Mouse (Mus musculus) forebrain, embryonic 11.5 days (tissue): ENCODE data around the gene Plekhg4. TPM values are rescaled to one million over a fixed set of nuclear protein-coding genes. Genes with fewer than 3 reads are reported as not detected.

Source experiments
- ATAC-seq: fragments of 200-750 bp; cut with Nextera tagmentation; replicated peaks from 2 replicates; pipeline ENCODE4 v1.8.0; 2017; ENCODE audit warnings: moderate TSS enrichment; ENCODE audit not compliant: low FRiP score
- DNase-seq: peaks from one replicate; pipeline ENCODE4 v3.0.0-alpha.2; 2017; ENCODE audit warnings: low spot score
- H3K27ac ChIP-seq: fragments of 300-500 bp; sonication (generic); 2 replicates; pipeline ENCODE4 v1.5.1; 2014; ENCODE audit warnings: low read depth, low read length
- H3K27me3 ChIP-seq: fragments of 300-500 bp; sonication (generic); 2 replicates; pipeline ENCODE4 v1.6.1; 2014; ENCODE audit warnings: mild to moderate bottlenecking, low read length, mixed read lengths; ENCODE audit not compliant: control insufficient read depth, insufficient read depth
- H3K36me3 ChIP-seq: fragments of 300-500 bp; sonication (generic); 2 replicates; pipeline ENCODE4 v1.6.1; 2014; ENCODE audit warnings: mild to moderate bottlenecking, low read length, moderate library complexity, mixed read lengths; ENCODE audit not compliant: control insufficient read depth, insufficient read depth
- H3K4me1 ChIP-seq: fragments of 300-500 bp; sonication (generic); replicated peaks from 2 replicates; pipeline ENCODE4 v1.6.1; 2014; ENCODE audit warnings: low read length, mixed read lengths; ENCODE audit not compliant: control insufficient read depth, insufficient read depth
- H3K4me2 ChIP-seq: fragments of 300-500 bp; sonication (generic); 2 replicates; pipeline ENCODE4 v1.6.1; 2014; ENCODE audit warnings: low read depth, mild to moderate bottlenecking, low read length, moderate library complexity, mixed read lengths; ENCODE audit not compliant: severe bottlenecking
- H3K4me3 ChIP-seq: fragments of 300-500 bp; sonication (generic); 2 replicates; pipeline ENCODE4 v1.5.1; 2014; ENCODE audit warnings: low read depth, low read length
- H3K9ac ChIP-seq: fragments of 300-500 bp; sonication (generic); 2 replicates; pipeline ENCODE4 v1.6.1; 2014; ENCODE audit warnings: low read length
- H3K9me3 ChIP-seq: fragments of 300-500 bp; sonication (generic); 2 replicates; pipeline ENCODE4 v1.6.1; 2016; ENCODE audit warnings: low read length, mixed read lengths; ENCODE audit not compliant: control insufficient read depth
- WGBS: fragments of 180-500 bp; shearing (Covaris S2); extraction: QIAGEN DNeasy Blood & Tissue Kit; methylation state at CpG from one replicate; pipeline ENCODE4 v1.1.7; 2014; 5-methylcytosine and 5-hydroxymethylcytosine counted together
- polyA plus RNA-seq: library from polyadenylated mRNA; unstranded; fragments of >200 nt; fragmentation: Nextera tagmentation; extraction: Ambion mirVana; gene quantifications from 2 replicates; pipeline ENCODE4 v1.2.1, GENCODE M21; 2014

The Plekhg4 gene
- polyA plus RNA-seq: 1.3 and 1.5 TPM in 2 replicates

GRCm38 (mm10) chr8:105373032-105373431 is at the start of gene Plekhg4:
TSS of gene Plekhg4 (plus strand) at chr8:105373274.
- Histone ChIP-seq H3K9me3 (no peaks in the 10 kb centered on the region), H3K27me3 (no peaks in the 10 kb centered on the region), H3K4me2 (no peak within 1 kb of the TSS; the same call in 1 of the 2 replicates), H3K27ac (no peak within 1 kb of the TSS), H3K4me1 (peaks cover 4% of the 10 kb centered on the region; the same call in 1 of the 2 replicates), H3K4me3 (no peak within 1 kb of the TSS), H3K36me3 (no peaks in the 10 kb centered on the region), H3K9ac (no peak within 1 kb of the TSS)
- WGBS: 59% methylated on average over 2 of the region's 2 CpGs
- no peak for ATAC-seq
- DNase-seq: no peak

GRCm38 (mm10) chr8:105325641-105326093 is 47.4 kb upstream of the Plekhg4 start:
- no peaks in the 10 kb centered on the region for H3K27me3 ChIP-seq
- peak overlapping the region; percentile 78 for H3K4me3 ChIP-seq
- no peaks in the 10 kb centered on the region for H3K9me3 ChIP-seq
- H3K4me2 ChIP-seq: peak overlapping the region; percentile 73
- peak overlapping the region; percentile 75 for H3K9ac ChIP-seq
- H3K36me3 ChIP-seq: no peaks in the 10 kb centered on the region; the same call in 1 of the 2 replicates
- no peak overlapping the region for H3K27ac ChIP-seq
- 1% methylated on average over 12 of the region's 12 CpGs for WGBS
- no peak for DNase-seq
- ATAC-seq: peak; percentile 76
- H3K4me1 ChIP-seq: peaks cover 7% of the 10 kb centered on the region; the same call in 1 of the 2 replicates

GRCm38 (mm10) chr8:105326141-105326672 is 46.9 kb upstream of the Plekhg4 start, which contains the start of the genes Lrrc29 and Tmem208:
TSS of gene Lrrc29 (minus strand) at chr8:105326278.
TSS of gene Tmem208 (plus strand) at chr8:105326354.
- ATAC-seq (peak; percentile 94), DNase-seq (peak; percentile 97)
- Histone ChIP-seq H3K27me3 (no peaks in the 10 kb centered on the region), H3K36me3 (peaks cover 2% of the 10 kb centered on the region), H3K4me1 (peaks cover 7% of the 10 kb centered on the region; the same call in 1 of the 2 replicates), H3K4me3 (peak within 1 kb of the TSS; percentile 78), H3K9me3 (no peaks in the 10 kb centered on the region), H3K27ac (peak within 1 kb of the TSS; percentile 55; the same call in 1 of the 2 replicates), H3K9ac (peak within 1 kb of the TSS; percentile 75), H3K4me2 (peak within 1 kb of the TSS; percentile 73)
- WGBS: 1% methylated on average over 36 of the region's 36 CpGs

- H3K27ac ChIP-seq: no peak overlapping the region
- peak overlapping the region; percentile 78 for H3K4me3 ChIP-seq
- DNase-seq (no peak), ATAC-seq (no peak)
- peak overlapping the region; percentile 75 for H3K9ac ChIP-seq
- no peaks in the 10 kb centered on the region for H3K27me3 ChIP-seq
- H3K9me3 ChIP-seq: no peaks in the 10 kb centered on the region
- peaks cover 7% of the 10 kb centered on the region for H3K36me3 ChIP-seq
- peak overlapping the region; percentile 73 for H3K4me2 ChIP-seq
- peaks cover 7% of the 10 kb centered on the region; the same call in 1 of the 2 replicates for H3K4me1 ChIP-seq
- WGBS: 47% methylated on average over 6 of the region's 6 CpGs
Observed at GRCm38 (mm10) chr8:105326968-105327367, 46.1 kb upstream of the Plekhg4 start.

- H3K9me3 ChIP-seq: no peaks in the 10 kb centered on the region
- no peak for DNase-seq
- H3K4me1 ChIP-seq: peaks cover 6% of the 10 kb centered on the region; the same call in 1 of the 2 replicates
- H3K9ac ChIP-seq: no peak overlapping the region
- ATAC-seq: no peak
- no peak overlapping the region for H3K4me2 ChIP-seq
- peaks cover 7% of the 10 kb centered on the region for H3K36me3 ChIP-seq
- no peak overlapping the region for H3K27ac ChIP-seq
- H3K27me3 ChIP-seq: no peaks in the 10 kb centered on the region
- no peak overlapping the region for H3K4me3 ChIP-seq
- WGBS: 93% methylated on average over 12 of the region's 12 CpGs
Observed at GRCm38 (mm10) chr8:105330325-105330724, 42.7 kb upstream of the Plekhg4 start.

GRCm38 (mm10) chr8:105331469-105331868 is 41.6 kb upstream of the Plekhg4 start:
- DNase-seq: no peak
- Histone ChIP-seq H3K9me3 (no peaks in the 10 kb centered on the region), H3K4me3 (no peak overlapping the region), H3K27me3 (no peaks in the 10 kb centered on the region), H3K27ac (no peak overlapping the region), H3K4me1 (peaks cover 5% of the 10 kb centered on the region; the same call in 1 of the 2 replicates), H3K4me2 (no peak overlapping the region), H3K36me3 (peaks cover 7% of the 10 kb centered on the region), H3K9ac (no peak overlapping the region)
- ATAC-seq: no peak
- 94% methylated on average over 22 of the region's 22 CpGs for WGBS

- H3K9me3 ChIP-seq: no peaks in the 10 kb centered on the region
- no peak overlapping the region for H3K4me3 ChIP-seq
- no peak for DNase-seq
- H3K9ac ChIP-seq: no peak overlapping the region
- peaks cover 5% of the 10 kb centered on the region; the same call in 1 of the 2 replicates for H3K4me1 ChIP-seq
- H3K36me3 ChIP-seq: peaks cover 7% of the 10 kb centered on the region
- H3K27me3 ChIP-seq: no peaks in the 10 kb centered on the region
- ATAC-seq: no peak
- no peak overlapping the region for H3K27ac ChIP-seq
- no peak overlapping the region for H3K4me2 ChIP-seq
- WGBS: 94% methylated on average over 9 of the region's 9 CpGs
Observed at GRCm38 (mm10) chr8:105331931-105332330, 41.1 kb upstream of the Plekhg4 start.

GRCm38 (mm10) chr8:105332523-105332922 is 40.6 kb upstream of the Plekhg4 start:
- ATAC-seq: no peak
- Histone ChIP-seq H3K4me1 (peaks cover under 1% of the 10 kb centered on the region; the same call in 1 of the 2 replicates), H3K9me3 (no peaks in the 10 kb centered on the region), H3K4me2 (no peak overlapping the region), H3K27ac (no peak overlapping the region), H3K27me3 (no peaks in the 10 kb centered on the region), H3K4me3 (no peak overlapping the region), H3K9ac (no peak overlapping the region), H3K36me3 (peaks cover 7% of the 10 kb centered on the region)
- no peak for DNase-seq
- WGBS: 81% methylated on average over 2 of the region's 2 CpGs
